Mouse (Mus musculus) myocyte (in vitro differentiated cells): Measurements from ENCODE around the gene Brca2. TPM values are rescaled to one million over a fixed set of nuclear protein-coding genes. Genes with fewer than 3 reads are reported as not detected.
A peak's percentile ranks its signal among the peaks of the same experiment; 100 is the strongest.

Experiments used
- H3K27me3 ChIP-seq: one replicate; pipeline ENCODE4 v1.6.1; 2011; ENCODE audit not compliant: control insufficient read depth, insufficient read depth, insufficient read length
- H3K36me3 ChIP-seq: one replicate; pipeline ENCODE4 v1.6.1; 2011; ENCODE audit not compliant: control insufficient read depth, insufficient read depth
- H3K4me2 ChIP-seq: one replicate; pipeline ENCODE4 v1.6.1; 2011; ENCODE audit warnings: low read depth, control low read depth
- H3K4me3 ChIP-seq: one replicate; pipeline ENCODE4 v1.5.1; 2011; ENCODE audit warnings: mild to moderate bottlenecking, control low read depth, moderate library complexity
- H3K79me2 ChIP-seq: one replicate; pipeline ENCODE4 v1.6.1; 2011; ENCODE audit not compliant: control insufficient read depth, insufficient read depth
- H3ac ChIP-seq: one replicate; pipeline ENCODE4 v1.6.1; 2011; ENCODE audit not compliant: control insufficient read depth, insufficient read length
- CEBPB ChIP-seq: IDR thresholded peaks from 2 replicates; pipeline ENCODE4 v1.6.1; 2011; ENCODE audit warnings: mild to moderate bottlenecking, moderate library complexity; ENCODE audit not compliant: poor library complexity, insufficient read depth, severe bottlenecking
- E2F4 ChIP-seq: IDR thresholded peaks from one replicate; pipeline ENCODE4 v1.6.1; 2011; ENCODE audit warnings: mild to moderate bottlenecking, control low read depth, moderate library complexity; ENCODE audit not compliant: insufficient read depth
- MAX ChIP-seq: IDR thresholded peaks from one replicate; pipeline ENCODE4 v1.6.1; 2011; ENCODE audit warnings: low read depth, mild to moderate bottlenecking, control low read depth
- MYOD1 ChIP-seq, 3 experiments: IDR thresholded peaks; one replicate each; pipeline ENCODE4 v1.6.1; 2011; ENCODE audit warnings: control low read depth in 2 of 3, low read depth in 2 of 3, mild to moderate bottlenecking in 2 of 3, moderate library complexity in 1 of 3; ENCODE audit not compliant: insufficient read length in 2 of 3, control insufficient read depth in 1 of 3
- MYOG ChIP-seq, 3 experiments: IDR thresholded peaks; one replicate each; pipeline ENCODE4 v1.6.1; 2011; ENCODE audit warnings: control low read depth in 2 of 3, low read depth in 2 of 3, mild to moderate bottlenecking in 2 of 3; ENCODE audit not compliant: insufficient read length in 2 of 3, control insufficient read depth in 1 of 3, insufficient read depth in 1 of 3
- POLR2A ChIP-seq: IDR thresholded peaks from one replicate; pipeline ENCODE4 v1.6.1; 2011; ENCODE audit warnings: low read depth, mild to moderate bottlenecking, control low read depth, moderate library complexity; ENCODE audit not compliant: insufficient read length
- POLR2AphosphoS2 ChIP-seq: IDR thresholded peaks from one replicate; pipeline ENCODE4 v1.6.1; 2011; ENCODE audit warnings: low read depth, control low read depth; ENCODE audit not compliant: insufficient read length
- REST ChIP-seq: IDR thresholded peaks from one replicate; pipeline ENCODE4 v1.6.1; 2011; ENCODE audit warnings: mild to moderate bottlenecking, control low read depth, moderate library complexity; ENCODE audit not compliant: insufficient read depth, insufficient read length
- SRF ChIP-seq: IDR thresholded peaks from one replicate; pipeline ENCODE4 v1.6.1; 2011; ENCODE audit warnings: low read depth; ENCODE audit not compliant: control insufficient read depth, insufficient read length
- TCF12 ChIP-seq: IDR thresholded peaks from one replicate; pipeline ENCODE4 v1.6.1; 2011; ENCODE audit warnings: mild to moderate bottlenecking, control low read depth; ENCODE audit not compliant: poor library complexity, insufficient read depth, severe bottlenecking
- TCF3 ChIP-seq: IDR thresholded peaks from one replicate; pipeline ENCODE4 v1.6.1; 2011; ENCODE audit warnings: low read depth, control low read depth; ENCODE audit not compliant: insufficient read length
- USF1 ChIP-seq: IDR thresholded peaks from one replicate; pipeline ENCODE4 v1.6.1; 2011; ENCODE audit warnings: low read depth, mild to moderate bottlenecking, control low read depth, moderate library complexity
- polyA plus RNA-seq: library from polyadenylated mRNA; unstranded; fragments of >200 nt; fragmentation: generic; extraction: Trizol; gene quantifications from one replicate; pipeline ENCODE4 v1.2.1, GENCODE M21; 2012; ENCODE audit warnings: missing spikeins

Gene Brca2
- polyA plus RNA-seq: 2.1 TPM

DNA sequence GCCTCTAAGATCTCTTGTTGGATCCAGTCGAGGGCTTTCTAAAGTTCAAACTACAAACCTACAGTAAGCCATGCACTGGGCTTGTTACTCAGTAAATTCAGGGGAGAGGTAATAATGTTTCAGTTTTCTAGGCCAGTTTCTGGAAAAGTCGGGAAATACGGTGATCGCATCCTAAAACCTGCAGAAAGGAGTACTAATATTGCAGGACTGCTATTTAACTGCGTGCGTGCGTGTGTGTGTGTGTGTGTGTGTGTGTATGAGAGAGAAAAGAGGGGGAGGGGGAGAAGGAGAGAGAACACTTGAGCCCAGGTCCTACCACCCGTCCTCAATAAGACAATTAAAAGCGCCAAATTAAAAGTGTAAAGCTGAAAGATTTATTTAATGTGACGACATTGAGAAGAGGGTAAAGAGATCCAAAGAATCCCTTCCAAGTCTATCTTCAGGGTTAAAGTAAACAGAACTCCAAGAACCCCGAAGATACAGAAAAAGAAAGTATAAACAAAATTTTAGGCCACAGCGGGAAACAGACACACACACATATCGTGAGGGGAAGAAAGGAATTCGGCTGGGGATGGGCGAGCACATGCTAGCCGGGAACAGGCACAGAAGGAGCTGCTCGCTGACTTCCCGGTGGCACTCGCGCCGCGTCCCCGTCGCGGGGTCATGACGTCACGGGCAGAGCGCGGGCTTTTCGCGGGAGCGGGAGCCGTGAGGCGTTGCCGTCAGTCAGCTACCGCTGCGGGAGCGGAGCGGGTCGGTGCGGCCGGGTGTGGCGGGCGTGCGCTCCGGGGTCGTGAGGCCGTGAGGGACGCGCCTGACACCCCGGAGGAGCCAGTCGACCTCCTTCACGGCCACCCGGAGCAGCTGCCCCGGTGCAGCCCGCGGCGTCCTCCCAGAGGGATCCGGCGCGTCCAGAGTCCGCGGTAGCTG lies at the start of gene Brca2:
Gene Brca2, plus strand, starts transcription at position 694 of the 930 bp plus-strand sequence.
- Histone ChIP-seq H3K4me3 (peak within 1 kb of the TSS; percentile 41), H3K79me2 (no peaks in the 10 kb centered on the region), H3K36me3 (no peaks in the 10 kb centered on the region), H3K27me3 (peaks cover 8% of the 10 kb centered on the region), H3K4me2 (peak within 1 kb of the TSS; percentile 71), H3ac (peak within 1 kb of the TSS; percentile 69)
- no peak for TF ChIP-seq TCF3
- TF ChIP-seq USF1: no peak
- peak; percentile 60 for TF ChIP-seq MAX
- peak in 2 of 3 experiments; percentile 10 to 23 for TF ChIP-seq MYOG (IDR thresholded peaks at IDR 0.05; ENCODE audit: control insufficient read depth in 1 of 3, insufficient read depth in 1 of 3, insufficient read length in 2 of 3, low read depth in 2 of 3)
- TF ChIP-seq TCF12: no peak
- peak; percentile 94 for TF ChIP-seq POLR2A
- TF ChIP-seq SRF: peak; percentile 80
- TF ChIP-seq REST: no peak
- peak; percentile 87 for TF ChIP-seq POLR2AphosphoS2
- peak; percentile 94 for TF ChIP-seq E2F4
- TF ChIP-seq CEBPB: no peak
- peak in 1 of 3 experiments; percentile 43 for TF ChIP-seq MYOD1 (IDR thresholded peaks at IDR 0.05; ENCODE audit: control insufficient read depth in 1 of 3, insufficient read length in 2 of 3, low read depth in 2 of 3)

GRCm38 (mm10) chr5:150477364-150477763 lies 45.1 kb upstream of the Brca2 start:
- no peaks in the 10 kb centered on the region for H3K36me3 ChIP-seq
- no peak overlapping the region for H3ac ChIP-seq
- no peak overlapping the region for H3K4me3 ChIP-seq
- TF ChIP-seq E2F4 (no peak), CEBPB (no peak), TCF12 (no peak), POLR2A (no peak), TCF3 (no peak), REST (no peak), MYOG (IDR thresholded peaks at IDR 0.05; ENCODE audit: control insufficient read depth in 1 of 3, insufficient read depth in 1 of 3, insufficient read length in 2 of 3, low read depth in 2 of 3) (no peak), MYOD1 (IDR thresholded peaks at IDR 0.05; ENCODE audit: control insufficient read depth in 1 of 3, insufficient read length in 2 of 3, low read depth in 2 of 3) (no peak), SRF (no peak)
- no peak overlapping the region for H3K4me2 ChIP-seq
- H3K79me2 ChIP-seq: no peaks in the 10 kb centered on the region
- H3K27me3 ChIP-seq: no peaks in the 10 kb centered on the region

GRCm38 (mm10) chr5:150478612-150479011 lies 43.8 kb upstream of the Brca2 start:
- H3K36me3 ChIP-seq: no peaks in the 10 kb centered on the region
- H3K4me2 ChIP-seq: no peak overlapping the region
- no peaks in the 10 kb centered on the region for H3K27me3 ChIP-seq
- H3ac ChIP-seq: no peak overlapping the region
- TF ChIP-seq MYOG (IDR thresholded peaks at IDR 0.05; ENCODE audit: control insufficient read depth in 1 of 3, insufficient read depth in 1 of 3, insufficient read length in 2 of 3, low read depth in 2 of 3) (no peak), POLR2A (no peak), TCF12 (no peak), MAX (no peak), SRF (no peak), CEBPB (no peak), REST (no peak), TCF3 (no peak), E2F4 (no peak), USF1 (no peak)
- H3K4me3 ChIP-seq: no peak overlapping the region
- H3K79me2 ChIP-seq: no peaks in the 10 kb centered on the region

DNA sequence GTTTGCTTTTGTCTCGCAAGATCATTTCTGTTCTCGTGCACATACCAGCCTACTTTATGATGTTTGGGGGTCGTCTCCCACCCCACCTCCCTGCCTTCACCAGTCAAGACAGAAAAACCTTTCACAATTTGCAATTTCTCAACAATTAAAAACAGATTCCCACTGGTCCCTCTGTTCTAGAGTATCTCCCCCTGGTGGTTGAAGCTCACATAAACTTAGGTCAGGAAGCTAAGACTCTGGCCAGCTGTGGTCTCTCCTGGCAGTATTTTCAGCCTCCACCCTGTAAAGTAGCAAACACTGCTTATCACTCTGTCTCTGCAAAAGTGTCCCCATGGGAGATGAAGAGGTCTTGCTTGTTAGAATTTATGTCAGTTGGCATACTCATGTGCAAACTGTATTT lies 37.2 kb upstream of the Brca2 start:
- no peak overlapping the region for H3K4me2 ChIP-seq
- H3K27me3 ChIP-seq: no peaks in the 10 kb centered on the region
- H3K79me2 ChIP-seq: no peaks in the 10 kb centered on the region
- no peak overlapping the region for H3K4me3 ChIP-seq
- TF ChIP-seq E2F4 (no peak), CEBPB (no peak), POLR2AphosphoS2 (no peak), TCF12 (no peak), REST (no peak), MYOD1 (IDR thresholded peaks at IDR 0.05; ENCODE audit: control insufficient read depth in 1 of 3, insufficient read length in 2 of 3, low read depth in 2 of 3) (no peak), MAX (no peak), POLR2A (no peak), SRF (no peak)
- H3K36me3 ChIP-seq: no peaks in the 10 kb centered on the region
- H3ac ChIP-seq: no peak overlapping the region
